Mouse (Mus musculus) midbrain, postnatal 0 days (tissue): ENCODE data around the gene Ddx41. TPM values are rescaled to one million over a fixed set of nuclear protein-coding genes. Genes with fewer than 3 reads are reported as not detected.

Source experiments
- ATAC-seq: fragments of 200-750 bp; cut with Nextera tagmentation; 2 replicates; pipeline ENCODE4 v1.8.0; 2017; ENCODE audit warnings: moderate number of reproducible peaks, mild to moderate bottlenecking, moderate TSS enrichment, moderate library complexity; ENCODE audit not compliant: low FRiP score
- DNase-seq: peaks from one replicate; pipeline ENCODE4 v3.0.0-alpha.2; 2015; ENCODE audit warnings: low spot score
- H3K27ac ChIP-seq: fragments of 300-500 bp; sonication (generic); 2 replicates; pipeline ENCODE4 v1.5.1; 2014; ENCODE audit warnings: low read depth, mild to moderate bottlenecking, low read length, mixed read lengths
- H3K27me3 ChIP-seq: fragments of 300-500 bp; sonication (generic); 2 replicates; pipeline ENCODE4 v1.6.1; 2014; ENCODE audit warnings: low read length, control low read depth, mixed read lengths; ENCODE audit not compliant: insufficient read depth
- H3K36me3 ChIP-seq: fragments of 300-500 bp; sonication (generic); 2 replicates; pipeline ENCODE4 v1.6.1; 2014; ENCODE audit warnings: low read length, control low read depth, mixed read lengths; ENCODE audit not compliant: insufficient read depth
- H3K4me1 ChIP-seq: fragments of 300-500 bp; sonication (generic); 2 replicates; pipeline ENCODE4 v1.6.1; 2014; ENCODE audit warnings: mild to moderate bottlenecking, control low read depth, antibody characterized with exemption, low read length, mixed read lengths; ENCODE audit not compliant: insufficient read depth
- H3K4me2 ChIP-seq: fragments of 300-500 bp; sonication (generic); 2 replicates; pipeline ENCODE4 v1.6.1; 2014; ENCODE audit warnings: low read depth, mild to moderate bottlenecking, low read length, mixed read lengths; ENCODE audit not compliant: poor library complexity, severe bottlenecking
- H3K4me3 ChIP-seq: fragments of 300-500 bp; sonication (generic); 2 replicates; pipeline ENCODE4 v1.5.1; 2014; ENCODE audit warnings: low read depth, mild to moderate bottlenecking, low read length, moderate library complexity
- H3K9ac ChIP-seq: fragments of 300-500 bp; sonication (generic); replicated peaks from 2 replicates; pipeline ENCODE4 v1.6.1; 2014; ENCODE audit warnings: mild to moderate bottlenecking, low read length, moderate library complexity, mixed read lengths; ENCODE audit not compliant: poor library complexity, severe bottlenecking
- H3K9me3 ChIP-seq: fragments of 300-500 bp; sonication (generic); 2 replicates; pipeline ENCODE4 v1.6.1; 2016; ENCODE audit warnings: low read length, control low read depth
- CTCF ChIP-seq: IDR thresholded peaks from 2 replicates; pipeline ENCODE4 v1.5.1; 2016; ENCODE audit warnings: antibody characterized with exemption, mild to moderate bottlenecking
- WGBS: fragments of 180-500 bp; shearing (Covaris S2); extraction: QIAGEN DNeasy Blood & Tissue Kit; methylation state at CpG from one replicate; pipeline ENCODE4 v1.1.7; 2014; 5-methylcytosine and 5-hydroxymethylcytosine counted together
- polyA plus RNA-seq: library from polyadenylated mRNA; unstranded; fragments of >200 nt; fragmentation: Nextera tagmentation; extraction: Ambion mirVana; gene quantifications from 2 replicates; pipeline ENCODE4 v1.2.1, GENCODE M21; 2015
- total RNA-seq: library from RNA; depleted of rRNA; stranded (reverse); fragments of >200 nt; gene quantifications from 2 replicates; pipeline ENCODE4 v1.2.3, GENCODE M21; 2014

The Ddx41 gene
- total and polyA plus RNA-seq, 2 experiments from 2014 or later: 45.4 to 58.9 TPM

DNA sequence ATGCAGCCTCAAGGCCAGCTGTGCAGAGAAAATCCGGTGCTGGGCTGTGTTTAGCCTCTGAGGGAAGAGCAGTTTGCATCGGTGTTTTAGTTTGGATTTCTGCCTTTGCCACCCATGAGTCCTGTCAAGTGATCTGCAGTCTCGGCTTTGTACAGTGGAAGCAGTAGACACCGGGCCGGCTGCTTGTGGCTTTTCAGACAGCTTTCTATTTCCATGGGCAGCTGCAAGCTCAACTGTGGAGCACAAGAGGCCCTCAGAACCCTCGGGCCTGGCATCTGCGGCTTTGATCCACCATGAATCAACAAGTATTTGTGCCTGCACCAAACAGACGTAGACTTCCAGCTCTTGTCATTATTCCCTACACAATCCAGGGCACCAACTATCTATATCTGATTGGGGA is 34.1 kb downstream of the Ddx41 start:
- ATAC-seq (no peak), DNase-seq (no peak)
- Histone ChIP-seq H3K4me3 (no peak overlapping the region), H3K36me3 (peaks cover 44% of the 10 kb centered on the region), H3K4me2 (no peak overlapping the region), H3K9me3 (no peaks in the 10 kb centered on the region), H3K27ac (no peak overlapping the region), H3K9ac (no peak overlapping the region), H3K4me1 (no peaks in the 10 kb centered on the region), H3K27me3 (no peaks in the 10 kb centered on the region)
- 84% methylated on average over 8 of the region's 8 CpGs for WGBS
- TF ChIP-seq CTCF: no peak

DNA sequence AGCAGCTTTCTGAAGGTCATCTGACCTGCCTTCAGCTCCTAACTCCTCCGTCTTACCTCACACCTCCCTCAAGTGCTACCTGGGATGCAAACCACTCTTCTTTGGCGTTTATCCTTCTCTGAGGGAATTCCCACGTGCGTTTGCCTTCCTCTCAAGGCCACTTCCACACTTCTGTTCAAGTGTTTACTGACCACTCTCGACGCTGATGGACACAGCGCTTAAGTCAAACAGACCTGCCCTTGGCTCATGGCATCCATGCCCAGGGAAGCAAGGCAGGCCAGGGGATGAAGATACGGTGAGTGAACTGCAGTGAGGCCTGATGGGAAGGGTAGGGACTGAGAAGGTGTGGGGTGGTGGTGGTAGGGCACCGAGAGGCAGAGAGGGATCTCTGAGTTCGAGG is 35.9 kb downstream of the Ddx41 start:
- no peak overlapping the region for H3K9ac ChIP-seq
- peaks cover 27% of the 10 kb centered on the region for H3K36me3 ChIP-seq
- H3K27ac ChIP-seq: no peak overlapping the region
- WGBS: 83% methylated on average over 10 of the region's 10 CpGs
- DNase-seq (no peak), ATAC-seq (no peak)
- no peaks in the 10 kb centered on the region for H3K27me3 ChIP-seq
- TF ChIP-seq CTCF: no peak
- H3K4me3 ChIP-seq: no peak overlapping the region
- no peaks in the 10 kb centered on the region for H3K9me3 ChIP-seq
- H3K4me1 ChIP-seq: no peaks in the 10 kb centered on the region; the same call in none of the 2 replicates
- no peak overlapping the region for H3K4me2 ChIP-seq

DNA sequence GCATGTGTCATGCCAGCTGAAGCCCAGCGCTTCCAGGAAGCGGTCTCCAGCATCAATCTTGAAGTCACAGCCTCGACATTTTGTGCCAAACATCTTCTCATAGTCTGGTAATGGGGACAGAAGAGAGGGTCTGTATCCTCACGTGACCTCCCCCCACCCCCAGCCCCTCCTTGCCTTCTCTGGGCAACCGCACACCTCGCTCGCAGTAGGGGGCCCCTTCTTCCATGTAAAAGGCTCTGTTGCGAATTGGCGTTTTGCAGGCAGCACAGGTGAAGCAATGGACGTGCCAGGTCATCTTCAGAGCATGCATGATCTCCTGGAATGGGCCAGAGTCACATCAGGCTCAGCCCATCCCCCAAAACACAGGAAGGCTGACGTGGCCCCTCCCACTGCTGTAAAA is 37.6 kb downstream of the Ddx41 start:
- Histone ChIP-seq H3K4me3 (no peak overlapping the region), H3K27me3 (no peaks in the 10 kb centered on the region), H3K4me2 (no peak overlapping the region), H3K9me3 (no peaks in the 10 kb centered on the region), H3K9ac (no peak overlapping the region), H3K36me3 (peaks cover 18% of the 10 kb centered on the region), H3K4me1 (peaks cover 4% of the 10 kb centered on the region), H3K27ac (no peak overlapping the region)
- WGBS: 57% methylated on average over 11 of the region's 11 CpGs
- TF ChIP-seq CTCF: no peak
- no peak for DNase-seq
- no peak for ATAC-seq

DNA sequence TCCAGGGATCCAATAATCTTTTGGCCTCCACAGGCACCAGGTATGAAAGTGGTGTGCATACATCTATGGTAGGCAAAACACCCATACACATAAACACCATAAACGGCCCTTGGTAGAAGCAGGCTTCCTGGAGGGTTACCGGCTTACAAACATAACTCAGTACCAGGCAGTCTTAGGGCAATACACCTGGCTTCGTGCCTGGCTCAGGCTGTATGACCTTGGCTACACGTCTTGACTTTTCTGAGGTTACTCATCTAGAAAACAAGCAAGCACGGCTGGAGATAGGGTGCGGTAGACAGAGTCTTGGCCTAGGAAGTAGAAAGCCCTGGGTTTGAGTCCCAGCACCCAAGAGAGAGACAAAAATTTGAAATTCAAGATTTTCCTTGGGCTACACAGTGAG is 39.8 kb downstream of the Ddx41 start:
- Histone ChIP-seq H3K36me3 (peaks cover 6% of the 10 kb centered on the region; the same call in 1 of the 2 replicates), H3K9ac (no peak overlapping the region), H3K4me2 (no peak overlapping the region), H3K9me3 (no peaks in the 10 kb centered on the region), H3K27me3 (no peaks in the 10 kb centered on the region), H3K4me3 (no peak overlapping the region), H3K4me1 (peaks cover 4% of the 10 kb centered on the region), H3K27ac (no peak overlapping the region)
- DNase-seq (no peak), ATAC-seq (no peak)
- no peak for TF ChIP-seq CTCF
- WGBS: 87% methylated on average over 6 of the region's 6 CpGs

DNA sequence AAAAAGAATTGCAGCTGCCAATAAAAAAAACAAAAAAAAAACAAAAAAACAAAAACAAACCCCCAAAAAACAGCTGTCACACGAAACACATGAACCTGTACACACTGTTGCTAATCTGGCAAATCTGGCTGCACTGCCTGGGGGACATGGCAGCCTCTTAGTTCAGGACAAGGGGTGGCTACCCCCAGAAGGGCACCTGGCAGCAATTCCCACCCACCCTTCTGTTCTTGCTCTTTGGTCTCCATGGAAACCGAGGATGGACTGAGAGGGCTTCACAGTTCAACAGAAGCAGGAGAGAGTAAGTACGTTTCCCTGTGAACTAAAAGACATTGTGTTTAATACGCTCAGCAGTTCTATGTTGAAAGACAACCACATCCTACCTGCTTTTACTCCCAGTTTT is 40.8 kb downstream of the Ddx41 start:
- WGBS: 11% methylated on average over 4 of the region's 4 CpGs
- Histone ChIP-seq H3K4me2 (no peak overlapping the region), H3K36me3 (peaks cover 6% of the 10 kb centered on the region; the same call in 1 of the 2 replicates), H3K4me3 (no peak overlapping the region), H3K27me3 (no peaks in the 10 kb centered on the region), H3K9me3 (no peaks in the 10 kb centered on the region), H3K4me1 (peaks cover 4% of the 10 kb centered on the region), H3K9ac (no peak overlapping the region), H3K27ac (0 out of 2 replicates have a peak overlapping the region, but pooled peaks have one; percentile 20)
- no peak for DNase-seq
- ATAC-seq: no peak
- TF ChIP-seq CTCF: no peak

DNA sequence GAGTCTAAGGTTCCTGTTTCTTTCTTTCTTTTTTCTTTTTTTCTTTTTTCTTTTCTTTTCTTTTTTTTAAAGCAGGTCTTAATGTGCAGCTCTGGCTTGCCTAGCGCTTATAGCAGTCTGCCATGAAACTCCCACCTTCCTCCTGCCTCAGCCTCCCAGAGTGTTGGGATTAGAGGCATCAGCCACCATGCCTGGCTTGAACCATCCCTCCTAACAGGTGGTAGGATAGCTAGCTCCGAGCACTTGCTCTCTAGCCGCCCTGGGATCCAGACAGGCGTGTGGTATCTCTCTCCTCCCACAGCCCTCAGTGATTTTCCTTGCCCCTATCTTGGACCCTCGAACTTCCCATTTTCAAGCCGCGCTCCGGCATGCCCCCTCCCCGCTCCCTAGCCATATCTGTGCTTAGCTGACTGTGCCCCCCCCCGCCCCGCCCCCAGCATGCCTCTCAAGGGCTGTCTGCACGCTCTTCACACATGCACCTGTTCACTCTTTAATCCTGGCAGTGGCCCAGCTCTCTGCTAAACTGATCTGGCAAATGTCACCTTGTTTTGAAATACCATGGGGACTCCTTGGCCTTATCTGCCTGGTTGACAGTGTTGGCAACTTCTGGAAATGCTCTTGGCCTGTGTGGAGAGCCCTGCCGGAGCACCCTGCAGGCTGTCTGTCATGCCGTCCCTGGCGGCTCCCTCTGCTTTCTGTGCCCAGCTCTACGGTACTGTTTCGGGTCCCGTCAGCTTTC is 41.4 kb downstream of the Ddx41 start:
- peak; percentile 72 for DNase-seq
- Histone ChIP-seq H3K36me3 (peaks cover 6% of the 10 kb centered on the region; the same call in 1 of the 2 replicates), H3K9ac (no peak overlapping the region), H3K9me3 (no peaks in the 10 kb centered on the region), H3K27ac (no peak overlapping the region), H3K4me1 (peaks cover 4% of the 10 kb centered on the region), H3K4me2 (no peak overlapping the region), H3K27me3 (no peaks in the 10 kb centered on the region), H3K4me3 (no peak overlapping the region)
- 19% methylated on average over 18 of the region's 18 CpGs for WGBS
- ATAC-seq: no peak
- no peak for TF ChIP-seq CTCF
